Mouse (Mus musculus) midbrain, embryonic 10.5 days (tissue): ENCODE measurements at regions not wholly inside any gene's neighbourhood (a gene's known extent, or its start where the extent isn't known, plus 50 kb on each side); places are given as distances from the start of the nearest gene placed in this dataset.

Experiments used
- DNase-seq: peaks from one replicate; pipeline ENCODE4 v3.0.0-alpha.2; 2017; ENCODE audit warnings: low spot score
- H3K27ac ChIP-seq: fragments of 300-500 bp; sonication (generic); replicated peaks from 2 replicates; pipeline ENCODE4 v1.5.1; 2016; ENCODE audit warnings: mild to moderate bottlenecking
- H3K27me3 ChIP-seq: fragments of 300-500 bp; sonication (generic); 2 replicates; pipeline ENCODE4 v1.6.1; 2016; ENCODE audit warnings: low read depth, mild to moderate bottlenecking; ENCODE audit not compliant: poor library complexity, severe bottlenecking
- H3K36me3 ChIP-seq: fragments of 300-500 bp; sonication (generic); 2 replicates; pipeline ENCODE4 v1.6.1; 2016; ENCODE audit warnings: mild to moderate bottlenecking, moderate library complexity
- H3K4me1 ChIP-seq: fragments of 300-500 bp; sonication (generic); 2 replicates; pipeline ENCODE4 v1.6.1; 2016
- H3K4me3 ChIP-seq: fragments of 300-500 bp; sonication (generic); 2 replicates; pipeline ENCODE4 v1.5.1; 2016; ENCODE audit warnings: mild to moderate bottlenecking, moderate library complexity
- H3K9me3 ChIP-seq: fragments of 300-500 bp; sonication (generic); replicated peaks from 2 replicates; pipeline ENCODE4 v1.6.1; 2016; ENCODE audit warnings: mild to moderate bottlenecking
- WGBS: fragments of 180-500 bp; shearing (Covaris S2); methylation state at CpG from one replicate; pipeline ENCODE4 v1.1.7; 2016; 5-methylcytosine and 5-hydroxymethylcytosine counted together

DNA sequence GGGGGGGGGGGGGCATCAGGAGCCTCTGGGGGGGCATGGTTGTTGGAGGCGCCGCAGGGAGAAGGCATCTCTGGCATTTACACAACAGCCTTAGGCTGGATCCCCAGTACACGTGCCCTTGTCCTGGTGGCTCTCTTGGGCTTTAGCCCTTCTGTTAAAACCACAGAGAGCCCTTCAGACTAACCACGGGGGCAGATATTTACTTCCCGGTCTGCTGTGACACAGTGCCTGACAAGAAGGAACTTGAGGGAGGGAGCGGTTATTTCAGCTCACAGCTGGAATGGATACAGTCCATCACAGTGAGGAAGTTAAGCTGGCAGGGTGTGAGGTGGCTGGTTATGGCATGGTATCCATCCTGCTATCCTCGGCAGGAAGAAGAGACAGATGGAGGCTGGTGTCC, 71.0 kb upstream of the Gm11733 start:
- Histone ChIP-seq H3K4me1 (peaks cover 69% of the 10 kb centered on the region), H3K36me3 (no peaks in the 10 kb centered on the region), H3K27ac (no peak overlapping the region), H3K9me3 (0 out of 2 replicates have a peak, but pooled peaks cover 4% of the 10 kb centered on the region), H3K4me3 (no peak overlapping the region), H3K27me3 (peaks cover 95% of the 10 kb centered on the region)
- WGBS, result 34% methylated on average over 7 of the region's 7 CpGs
- DNase-seq, result no peak

DNA sequence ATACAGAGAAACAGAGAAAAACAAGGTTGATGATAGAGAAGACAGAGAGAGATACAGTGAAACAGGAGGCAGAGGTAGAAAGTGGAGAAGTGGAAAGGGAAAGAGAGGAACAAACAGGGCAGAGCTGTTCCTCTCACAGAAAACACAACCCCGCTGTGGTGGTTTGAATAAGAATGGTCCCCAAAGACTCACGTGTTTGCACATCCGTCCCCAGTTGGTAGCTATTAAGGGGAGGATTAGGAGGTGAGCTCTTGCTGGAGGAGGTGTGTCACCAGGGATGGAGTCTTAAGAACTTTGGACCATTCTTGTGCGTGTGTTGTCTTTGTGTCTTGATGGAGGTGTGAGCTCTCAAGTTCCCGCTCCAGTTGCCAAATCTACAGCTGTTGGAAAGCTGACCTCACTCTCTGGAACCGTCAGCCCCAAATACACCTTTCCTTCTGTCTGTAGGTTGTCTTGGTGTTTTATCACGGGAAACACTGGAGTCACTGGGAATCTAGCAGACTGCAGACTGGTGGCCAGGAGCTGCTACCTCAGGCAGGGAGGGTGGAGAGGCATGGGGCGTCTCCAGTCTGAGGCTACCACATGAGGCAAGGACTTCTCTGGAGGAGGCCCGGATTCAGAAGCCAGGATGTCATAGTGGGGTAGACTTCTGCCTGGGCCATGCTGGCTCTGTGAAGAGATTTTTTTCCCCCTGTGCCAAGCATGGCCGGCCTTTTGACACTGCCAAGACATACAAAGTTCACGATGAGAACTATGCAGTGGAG, 70.0 kb upstream of the Gm11733 start:
- Histone ChIP-seq H3K9me3 (0 out of 2 replicates have a peak, but pooled peaks cover 4% of the 10 kb centered on the region), H3K36me3 (no peaks in the 10 kb centered on the region), H3K4me3 (peak overlapping the region; percentile 50; the same call in 1 of the 2 replicates), H3K4me1 (peaks cover 65% of the 10 kb centered on the region), H3K27me3 (peaks cover 94% of the 10 kb centered on the region), H3K27ac (peak overlapping the region; percentile 23; the same call in 1 of the 2 replicates)
- WGBS, result 6% methylated on average over 11 of the region's 11 CpGs
- DNase-seq, result no peak

DNA sequence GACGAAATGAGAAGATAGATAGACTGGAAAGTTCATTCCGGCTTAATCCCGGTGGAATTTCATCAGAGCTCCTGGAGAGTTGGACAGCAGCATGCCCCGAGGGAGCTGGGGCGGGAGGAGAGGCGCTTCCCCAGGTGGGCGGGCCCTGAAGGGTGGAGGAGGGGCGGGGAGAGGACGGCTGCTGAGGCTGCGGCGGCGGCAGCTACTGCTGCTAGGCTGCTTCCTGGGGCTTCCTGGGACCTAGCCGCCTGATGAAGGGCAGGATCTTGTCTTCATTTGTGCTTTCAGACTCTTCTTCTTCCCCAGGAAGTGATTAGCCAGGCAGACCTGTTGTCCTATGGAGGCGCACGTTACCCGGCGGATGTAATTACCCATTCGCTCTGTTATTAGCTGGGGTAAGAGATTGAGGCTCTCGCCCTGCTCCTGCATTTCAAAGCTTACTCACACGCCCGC, 69.3 kb upstream of the Gm11733 start:
- peak; percentile 63 for DNase-seq
- under 1% methylated on average over 21 of the region's 21 CpGs for WGBS
- H3K27me3 ChIP-seq, result peaks cover 94% of the 10 kb centered on the region
- H3K4me1 ChIP-seq, result peaks cover 63% of the 10 kb centered on the region
- 0 out of 2 replicates have a peak overlapping the region, but pooled peaks have one; percentile 4 for H3K27ac ChIP-seq
- H3K36me3 ChIP-seq, result no peaks in the 10 kb centered on the region
- H3K4me3 ChIP-seq, result peak overlapping the region; percentile 50
- H3K9me3 ChIP-seq, result 0 out of 2 replicates have a peak, but pooled peaks cover 4% of the 10 kb centered on the region

DNA sequence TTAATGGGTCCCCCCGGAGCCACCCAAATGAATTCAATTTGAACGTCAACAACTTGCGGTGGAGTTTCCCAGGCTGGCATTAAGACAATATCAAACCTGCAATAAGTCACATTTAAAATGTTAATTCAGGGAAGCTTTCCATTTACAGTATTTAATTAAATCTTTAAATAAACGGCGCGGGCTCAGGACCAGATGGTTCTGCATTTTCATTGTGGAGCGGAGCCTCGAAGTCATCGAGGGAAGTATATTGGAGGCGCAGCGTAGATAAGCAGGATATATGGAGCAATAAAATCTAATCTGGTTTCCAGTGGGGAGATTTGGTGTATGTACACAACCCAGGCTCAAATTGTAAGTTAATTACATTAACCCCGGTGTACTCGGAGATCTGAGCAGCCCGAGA, 68.7 kb upstream of the Gm11733 start:
- Histone ChIP-seq H3K27me3 (peaks cover 92% of the 10 kb centered on the region), H3K4me1 (peaks cover 57% of the 10 kb centered on the region), H3K36me3 (no peaks in the 10 kb centered on the region), H3K27ac (no peak overlapping the region), H3K9me3 (0 out of 2 replicates have a peak, but pooled peaks cover 4% of the 10 kb centered on the region), H3K4me3 (peak overlapping the region; percentile 50)
- 3% methylated on average over 14 of the region's 14 CpGs for WGBS
- no peak for DNase-seq

DNA sequence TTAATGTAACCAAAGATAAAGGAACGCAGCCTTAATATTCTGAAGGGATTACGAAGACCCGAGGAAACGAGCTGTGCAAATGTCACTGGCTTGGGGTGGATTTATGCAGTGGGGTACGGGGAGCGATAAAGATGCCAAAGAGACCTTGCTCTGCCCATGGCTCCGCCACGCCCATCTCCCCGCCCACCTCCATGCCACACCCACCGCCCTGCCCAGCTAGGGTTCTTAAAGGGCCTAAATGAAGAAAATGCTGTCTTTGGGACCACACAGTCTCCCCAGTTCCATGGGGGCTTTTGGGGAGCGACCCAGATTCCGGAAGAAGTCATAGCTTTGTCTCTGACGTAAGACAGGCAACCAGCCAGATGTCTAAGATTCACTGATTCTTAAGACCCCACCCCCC, 68.2 kb upstream of the Gm11733 start:
- Histone ChIP-seq H3K4me1 (peaks cover 57% of the 10 kb centered on the region), H3K36me3 (no peaks in the 10 kb centered on the region), H3K9me3 (0 out of 2 replicates have a peak, but pooled peaks cover 4% of the 10 kb centered on the region), H3K27ac (no peak overlapping the region), H3K4me3 (peak overlapping the region; percentile 50), H3K27me3 (peaks cover 87% of the 10 kb centered on the region)
- DNase-seq, result peak; percentile 45
- WGBS, result 7% methylated on average over 13 of the region's 13 CpGs

DNA sequence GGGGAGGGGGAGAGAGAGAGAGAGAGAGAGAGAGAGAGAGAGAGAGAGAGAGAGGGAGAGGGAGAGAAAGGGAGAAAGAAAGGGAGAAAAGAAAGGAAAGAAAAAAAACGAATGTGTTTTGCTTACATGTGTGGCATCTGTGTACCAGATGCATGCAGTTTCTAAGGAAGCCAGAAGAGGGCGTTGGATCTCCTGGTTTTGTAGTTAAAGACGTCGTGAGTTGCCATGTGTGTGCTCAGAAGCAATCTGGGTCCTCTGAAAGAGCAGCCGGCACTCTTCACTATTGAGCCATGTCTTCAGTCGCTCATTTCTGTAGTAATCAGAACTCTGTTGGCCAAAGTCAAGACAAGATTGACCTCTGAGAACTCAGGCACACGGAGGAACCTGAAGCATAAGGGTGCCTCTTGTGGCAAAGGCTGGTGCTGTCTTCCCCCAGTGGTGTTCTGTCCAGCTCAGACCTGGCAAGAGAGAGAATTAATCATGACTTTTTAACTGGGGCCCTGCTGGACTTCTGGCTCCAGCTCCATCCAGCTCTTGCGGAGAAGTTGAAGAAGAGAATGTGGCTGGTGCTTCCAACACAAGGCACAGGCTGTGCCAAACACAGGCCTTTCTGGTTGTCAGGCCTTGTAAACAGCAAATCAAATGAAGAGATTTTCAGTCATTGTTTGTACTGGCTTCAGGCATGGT, 67.0 kb upstream of the Gm11733 start:
- 59% methylated on average over 8 of the region's 8 CpGs for WGBS
- peaks cover 57% of the 10 kb centered on the region for H3K4me1 ChIP-seq
- no peak for DNase-seq
- H3K36me3 ChIP-seq, result no peaks in the 10 kb centered on the region
- H3K27me3 ChIP-seq, result peaks cover 80% of the 10 kb centered on the region
- 0 out of 2 replicates have a peak, but pooled peaks cover 2% of the 10 kb centered on the region for H3K9me3 ChIP-seq
- H3K27ac ChIP-seq, result 0 out of 2 replicates have a peak overlapping the region, but pooled peaks have one; percentile 10
- no peak overlapping the region for H3K4me3 ChIP-seq

DNA sequence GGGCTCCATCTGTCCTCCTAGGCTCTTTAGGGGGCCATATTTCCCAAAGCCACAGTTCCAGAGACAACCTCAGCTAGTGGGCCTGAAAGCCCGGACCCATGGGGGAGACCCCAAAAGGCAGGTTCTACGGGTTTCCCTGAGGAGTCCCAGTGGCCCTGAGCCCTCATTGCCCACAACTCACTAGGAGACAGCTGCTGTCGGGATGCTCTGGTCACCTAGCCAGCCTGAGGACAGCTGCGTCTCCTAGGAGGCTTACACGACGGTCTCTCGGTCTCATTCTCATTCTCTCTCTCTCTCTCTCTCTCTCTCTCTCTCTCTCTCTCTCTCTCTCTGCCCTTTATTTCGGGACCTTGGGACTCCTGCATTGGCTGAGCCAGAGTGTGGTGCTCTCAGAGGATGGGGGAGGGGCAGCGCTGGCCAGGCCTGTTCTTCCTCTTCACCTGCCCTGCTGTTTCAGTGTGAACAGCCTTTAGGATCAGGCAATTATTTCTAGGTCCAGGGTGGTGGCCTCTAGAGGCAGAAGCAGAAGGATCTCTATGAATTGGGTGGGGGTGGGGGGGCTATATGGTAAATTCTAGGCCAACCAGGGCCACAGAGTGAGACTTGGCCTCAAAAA, 66.1 kb upstream of the Gm11733 start:
- 53% methylated on average over 9 of the region's 9 CpGs for WGBS
- H3K4me3 ChIP-seq, result no peak overlapping the region
- no peak for DNase-seq
- H3K9me3 ChIP-seq, result no peaks in the 10 kb centered on the region
- H3K36me3 ChIP-seq, result no peaks in the 10 kb centered on the region
- peaks cover 70% of the 10 kb centered on the region for H3K27me3 ChIP-seq
- peaks cover 56% of the 10 kb centered on the region for H3K4me1 ChIP-seq
- peak overlapping the region; percentile 10 for H3K27ac ChIP-seq

DNA sequence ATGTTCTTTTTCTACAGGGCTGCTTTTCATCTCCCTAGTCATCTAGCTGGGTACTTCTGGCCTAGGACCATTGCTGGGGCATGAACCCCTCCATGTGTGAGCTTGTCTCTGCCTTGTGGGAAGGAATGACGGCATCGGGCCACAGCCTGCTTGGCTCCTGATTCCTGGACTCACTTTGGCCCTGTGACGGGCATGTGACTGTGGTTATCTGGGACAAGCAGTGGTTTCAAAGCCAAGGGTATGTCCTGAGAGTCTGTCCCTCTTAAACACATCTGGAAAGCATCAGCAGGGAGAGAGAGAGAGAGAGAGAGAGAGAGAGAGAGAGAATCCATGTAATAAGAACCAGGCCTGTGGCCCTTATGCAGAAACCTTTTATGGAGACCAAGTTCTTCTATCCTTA, 65.2 kb upstream of the Gm11733 start:
- Histone ChIP-seq H3K36me3 (no peaks in the 10 kb centered on the region), H3K9me3 (no peaks in the 10 kb centered on the region), H3K27me3 (peaks cover 62% of the 10 kb centered on the region), H3K27ac (0 out of 2 replicates have a peak overlapping the region, but pooled peaks have one; percentile 50), H3K4me1 (peaks cover 47% of the 10 kb centered on the region), H3K4me3 (no peak overlapping the region)
- 83% methylated on average over 3 of the region's 3 CpGs for WGBS
- no peak for DNase-seq

DNA sequence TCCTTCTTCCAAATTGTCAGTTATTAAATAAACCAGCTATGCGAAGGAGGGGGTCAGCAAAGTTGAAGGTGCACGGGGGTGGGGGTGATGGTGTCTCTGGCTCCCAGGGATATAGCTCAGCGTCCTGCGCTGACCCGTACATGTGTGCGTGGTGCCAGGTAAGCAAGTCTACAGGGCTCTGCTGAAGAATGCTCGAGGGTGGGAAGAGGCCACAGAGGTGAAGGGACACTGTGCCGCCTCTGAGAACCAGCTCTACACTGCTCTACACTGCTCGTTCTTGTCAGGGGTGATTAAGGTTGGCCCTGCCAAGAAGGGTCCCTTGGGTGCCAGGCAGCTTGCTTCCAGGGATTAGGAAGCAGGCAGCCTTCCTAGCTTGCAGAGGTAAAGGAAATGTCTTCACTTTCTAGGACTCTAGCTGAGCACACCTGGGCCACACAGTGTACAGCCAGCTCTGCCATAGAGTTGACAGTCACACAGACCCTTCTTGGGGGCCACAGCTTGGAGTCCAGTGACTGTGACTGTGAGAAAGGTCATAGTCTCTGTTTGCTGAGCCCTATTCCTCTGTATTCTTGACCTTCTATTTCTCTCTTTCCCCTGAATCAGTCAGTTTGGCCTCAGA, 64.7 kb upstream of the Gm11733 start:
- DNase-seq, result no peak
- 85% methylated on average over 9 of the region's 9 CpGs for WGBS
- Histone ChIP-seq H3K36me3 (no peaks in the 10 kb centered on the region), H3K27me3 (peaks cover 56% of the 10 kb centered on the region), H3K4me1 (peaks cover 42% of the 10 kb centered on the region), H3K4me3 (no peak overlapping the region), H3K27ac (0 out of 2 replicates have a peak overlapping the region, but pooled peaks have one; percentile 28), H3K9me3 (no peaks in the 10 kb centered on the region)

DNA sequence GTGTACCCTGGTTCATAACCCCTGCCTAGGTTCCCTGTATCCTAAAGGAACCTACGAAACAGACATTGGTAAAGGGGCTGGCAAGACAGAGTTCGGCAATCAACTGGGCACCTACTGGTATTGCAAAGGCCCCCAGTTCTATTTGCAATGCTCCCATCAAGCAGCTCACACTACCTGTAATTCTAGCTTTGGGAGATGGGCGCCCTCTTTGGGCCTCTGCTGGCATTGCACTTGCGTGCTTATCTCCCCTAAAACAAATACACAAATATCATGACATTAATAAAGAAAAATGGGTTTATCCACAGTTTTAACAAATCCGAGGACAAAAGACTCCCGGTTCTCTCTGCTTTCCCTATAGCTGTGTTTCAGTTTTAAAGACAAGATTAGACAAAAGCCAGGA, 61.5 kb upstream of the Gm11733 start:
- H3K9me3 ChIP-seq, result no peaks in the 10 kb centered on the region
- no peak overlapping the region for H3K4me3 ChIP-seq
- no peak overlapping the region for H3K27ac ChIP-seq
- no peak for DNase-seq
- peaks cover 26% of the 10 kb centered on the region for H3K27me3 ChIP-seq
- peaks cover 24% of the 10 kb centered on the region for H3K4me1 ChIP-seq
- 87% methylated on average over 6 of the region's 6 CpGs for WGBS
- no peaks in the 10 kb centered on the region for H3K36me3 ChIP-seq

DNA sequence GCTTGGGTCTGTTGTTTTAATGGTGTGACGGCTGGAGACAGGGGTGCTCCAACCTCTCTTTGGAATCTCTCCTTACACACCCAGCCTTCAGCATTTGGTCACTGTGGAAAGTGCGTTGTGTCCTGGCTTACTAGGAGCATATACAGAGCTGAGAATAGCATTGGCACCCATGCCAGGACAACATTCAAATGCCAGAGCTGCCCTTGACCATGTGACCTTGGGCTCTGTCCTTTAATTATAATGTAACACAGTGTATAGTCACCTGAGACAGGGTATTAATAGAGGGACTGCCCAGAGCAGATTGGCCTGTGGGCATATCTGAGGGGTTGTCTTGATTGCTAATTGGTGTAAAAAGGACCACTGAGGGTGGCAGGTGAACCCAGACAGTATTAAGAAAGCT, 60.7 kb upstream of the Gm11733 start:
- Histone ChIP-seq H3K27me3 (peaks cover 24% of the 10 kb centered on the region), H3K36me3 (no peaks in the 10 kb centered on the region), H3K4me3 (no peak overlapping the region), H3K27ac (no peak overlapping the region), H3K4me1 (peaks cover 17% of the 10 kb centered on the region), H3K9me3 (no peaks in the 10 kb centered on the region)
- WGBS, result 93% methylated on average over 2 of the region's 2 CpGs
- DNase-seq, result no peak

DNA sequence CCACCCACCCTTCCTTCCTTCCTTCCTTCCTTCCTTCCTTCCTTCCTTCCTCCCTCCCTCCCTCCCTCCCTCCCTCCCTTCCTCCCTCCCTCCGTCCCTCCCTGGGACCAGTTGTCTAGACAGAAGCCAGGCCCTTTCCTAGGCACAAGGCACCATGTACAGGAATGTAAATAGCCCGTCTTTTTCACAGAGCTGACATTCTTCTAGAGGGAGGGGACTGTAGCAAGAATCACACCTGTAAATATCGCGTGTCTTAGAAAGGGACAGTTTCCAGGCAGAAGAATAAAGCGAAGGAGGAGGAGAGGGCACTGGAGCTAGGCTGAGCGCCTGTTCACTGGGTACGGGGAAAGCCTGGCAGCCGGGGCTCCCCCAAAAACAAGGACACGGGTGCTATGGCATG, 58.7 kb upstream of the Gm11733 start:
- 63% methylated on average over 9 of the region's 9 CpGs for WGBS
- Histone ChIP-seq H3K27me3 (peaks cover 20% of the 10 kb centered on the region), H3K36me3 (no peaks in the 10 kb centered on the region), H3K9me3 (no peaks in the 10 kb centered on the region), H3K4me3 (no peak overlapping the region), H3K27ac (0 out of 2 replicates have a peak overlapping the region, but pooled peaks have one; percentile 17), H3K4me1 (peaks cover 20% of the 10 kb centered on the region)
- no peak for DNase-seq
